Mouse (Mus musculus) urinary bladder, postnatal 36 days (tissue): Measurements from ENCODE around the gene 1110017D15Rik.

Source experiments
- DNase-seq, 2 experiments: peaks; one replicate each; pipeline ENCODE4 v3.0.0; 2022; ENCODE audit warnings: low spot score in 2 of 2, mixed read lengths in 1 of 2

1110017D15Rik gene

DNA sequence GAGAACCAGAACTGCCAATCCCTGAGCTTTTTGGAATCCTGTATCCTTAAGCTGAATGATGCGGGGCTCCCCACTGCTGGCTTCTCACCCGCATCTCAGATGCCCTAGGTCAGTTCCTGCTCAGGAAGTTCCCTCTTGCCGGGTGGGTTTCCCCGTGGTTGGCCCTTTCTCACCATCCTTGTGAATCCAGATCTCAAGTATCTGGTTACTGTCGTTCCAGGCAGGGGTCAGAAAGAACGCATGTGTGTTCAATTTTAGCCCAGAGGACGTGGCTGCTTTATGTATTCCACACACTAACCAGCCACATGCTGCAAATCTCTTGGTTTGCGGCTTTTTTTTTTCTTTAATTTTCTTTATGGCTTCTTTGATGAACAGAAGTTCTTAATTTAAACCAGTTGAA is 3.4 kb downstream of the 1110017D15Rik start:
- no peak for DNase-seq

GRCm38 (mm10) chr4:41513309-41513708 is 3.8 kb downstream of the 1110017D15Rik start:
- no peak for DNase-seq

DNA sequence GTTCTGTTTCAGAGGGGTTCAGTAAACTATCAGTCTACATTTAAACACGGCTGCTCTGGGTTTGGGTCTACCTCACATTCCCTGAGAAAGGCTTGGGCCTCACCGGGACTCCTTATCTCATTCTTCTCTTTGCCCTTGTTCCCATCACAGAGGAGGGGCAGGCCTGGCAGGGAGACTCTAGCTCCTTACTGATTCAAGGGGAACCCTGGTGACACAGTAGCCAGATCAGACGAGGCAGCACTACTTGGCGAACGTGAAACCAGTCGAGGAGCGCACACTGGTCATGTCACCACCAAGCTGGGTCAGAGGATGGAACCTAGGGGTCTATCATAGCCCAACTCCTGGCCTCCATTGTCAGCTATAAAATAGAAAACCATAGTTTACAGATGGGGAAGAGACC is 9.1 kb downstream of the 1110017D15Rik start:
- DNase-seq: no peak

DNA sequence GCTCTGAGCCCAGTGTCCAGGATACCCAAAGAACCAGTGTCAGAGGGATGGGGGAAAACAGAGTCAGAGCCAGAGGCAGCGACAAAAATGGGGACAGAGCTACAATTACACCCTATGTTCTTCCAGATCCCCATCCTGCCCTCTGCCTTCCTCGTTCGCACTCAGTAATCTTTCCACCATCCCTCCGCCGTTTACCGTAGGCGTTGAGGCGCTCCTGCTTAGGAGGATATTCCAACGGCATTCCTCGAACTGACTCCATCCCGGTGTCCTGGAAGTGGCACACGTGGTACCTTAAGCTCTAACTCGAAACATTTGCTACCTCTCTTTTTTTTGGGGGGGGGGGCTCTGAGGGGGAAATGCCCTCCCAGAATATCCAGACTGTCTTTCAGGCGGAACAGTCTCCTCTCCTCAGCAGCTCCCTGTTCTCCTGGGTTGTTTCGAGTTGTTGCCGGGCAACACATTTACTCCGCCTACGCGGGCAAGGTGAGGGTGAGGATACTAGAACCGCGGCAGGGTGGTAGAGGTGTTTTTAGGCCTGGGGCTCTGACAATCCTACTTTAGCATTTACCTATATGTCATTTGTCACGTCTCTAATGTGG is 9.7 kb downstream of the 1110017D15Rik start:
- no peak for DNase-seq

- DNase-seq: peak; percentile 85 to 89
These were observed 10.2 kb downstream of the 1110017D15Rik start for GRCm38 (mm10) chr4:41506906-41507305.

DNA sequence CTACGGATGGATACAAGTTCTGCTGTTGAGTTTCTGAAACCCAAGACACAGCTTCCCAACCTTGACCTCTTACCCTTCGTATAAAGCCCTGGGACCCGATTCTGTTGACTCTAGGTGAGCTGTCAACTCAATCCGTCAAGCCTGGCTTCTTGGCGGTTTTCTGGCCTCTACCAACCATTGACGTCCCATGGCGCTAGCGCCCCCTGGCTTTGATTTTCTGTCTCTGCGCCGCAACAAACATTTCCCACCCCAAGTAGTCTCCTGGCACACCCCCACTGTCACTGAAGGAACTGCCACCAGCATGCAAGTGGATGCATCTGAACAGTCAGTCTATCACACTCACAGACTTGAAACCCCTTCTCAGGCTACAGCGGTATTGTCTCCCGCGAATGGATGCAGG is 11.0 kb downstream of the 1110017D15Rik start:
- peak in 1 of 2 experiments; percentile 44 for DNase-seq

- DNase-seq: no peak
These were observed 12.0 kb downstream of the 1110017D15Rik start for GRCm38 (mm10) chr4:41505131-41505551.

DNA sequence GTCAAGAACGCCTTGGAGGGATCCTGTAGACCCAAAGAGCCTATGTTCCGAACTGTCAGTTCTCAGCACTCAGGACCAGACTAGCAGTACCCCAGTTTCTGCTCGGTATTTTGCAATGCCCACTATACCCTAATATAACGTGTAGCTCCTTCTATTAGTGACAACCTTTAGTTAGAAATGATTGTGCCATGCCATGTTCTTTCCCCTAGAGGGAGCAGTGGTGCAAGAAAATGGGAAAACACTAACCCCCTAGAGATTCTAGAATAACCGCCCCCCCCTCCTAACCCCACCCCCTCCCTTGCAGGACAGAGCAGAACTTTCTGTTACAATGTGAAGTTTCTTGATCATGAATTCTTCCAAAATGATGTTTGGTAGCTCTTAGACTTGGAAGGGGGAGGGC is 12.8 kb downstream of the 1110017D15Rik start:
- DNase-seq: no peak

- peak; percentile 95 to 99 for DNase-seq
These were observed 14.1 kb downstream of the 1110017D15Rik start, which contains the start of gene AI464131 for GRCm38 (mm10) chr4:41502986-41503412. TSS of gene AI464131 (minus strand) at chr4:41503076.

DNA sequence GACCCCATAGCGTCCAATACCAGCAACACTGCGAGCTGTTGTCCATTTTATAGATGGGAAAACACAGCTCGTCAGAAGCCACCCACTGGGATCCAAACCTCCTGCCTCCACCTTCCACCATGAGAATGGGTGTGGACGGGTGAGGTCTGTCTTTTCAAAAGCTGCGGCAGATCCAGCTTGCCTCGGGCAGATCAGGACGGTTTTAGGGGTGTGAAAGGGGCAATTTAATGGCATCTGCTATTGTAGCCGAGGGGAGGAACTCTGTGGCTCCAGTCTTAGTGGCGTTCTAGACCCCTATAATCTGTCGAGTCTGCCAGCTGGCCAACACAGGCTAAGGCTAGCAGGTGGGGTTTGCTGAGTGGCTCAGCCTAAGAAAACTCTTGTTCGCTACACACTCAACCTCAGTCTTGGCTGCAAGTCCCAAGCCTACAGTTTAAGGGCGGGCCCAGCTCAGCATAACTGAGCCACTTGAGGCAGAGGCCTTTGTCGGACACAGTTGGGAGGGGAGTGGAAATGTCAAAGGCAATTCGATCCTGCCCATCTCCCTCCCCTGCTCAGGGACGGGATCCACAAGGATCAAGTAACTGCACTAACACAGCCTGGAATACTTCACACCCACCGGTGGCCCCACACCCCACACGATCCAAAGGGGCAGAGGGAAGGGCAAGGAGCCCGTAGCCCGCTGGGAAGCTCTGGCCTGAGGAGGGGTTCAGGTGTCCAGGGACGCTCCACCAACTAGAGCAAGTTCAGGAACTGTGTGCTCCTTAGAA is 14.8 kb downstream of the 1110017D15Rik start:
- DNase-seq: no peak

- DNase-seq: no peak
These were observed 16.3 kb downstream of the 1110017D15Rik start for GRCm38 (mm10) chr4:41500787-41501186.

DNA sequence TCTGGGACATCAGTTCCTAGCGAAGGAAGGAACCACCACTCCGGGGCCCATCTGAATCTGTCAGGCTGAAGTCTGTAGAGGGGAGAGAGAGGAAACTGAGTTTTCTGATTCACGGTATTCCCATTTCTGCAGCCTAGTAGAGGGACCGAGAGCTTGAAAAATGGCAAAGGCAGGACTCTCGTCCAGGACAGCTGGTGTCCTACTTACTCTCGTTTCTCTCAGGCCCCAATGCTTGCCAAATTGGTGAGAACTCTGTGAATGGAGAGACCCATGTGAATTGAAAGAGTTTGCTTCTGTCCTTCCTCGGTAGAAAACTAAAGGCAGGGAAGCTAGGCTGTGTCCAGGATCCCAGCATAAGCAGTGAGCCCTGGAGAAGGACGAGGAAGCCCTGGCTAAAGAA is 17.5 kb downstream of the 1110017D15Rik start:
- DNase-seq: no peak

DNA sequence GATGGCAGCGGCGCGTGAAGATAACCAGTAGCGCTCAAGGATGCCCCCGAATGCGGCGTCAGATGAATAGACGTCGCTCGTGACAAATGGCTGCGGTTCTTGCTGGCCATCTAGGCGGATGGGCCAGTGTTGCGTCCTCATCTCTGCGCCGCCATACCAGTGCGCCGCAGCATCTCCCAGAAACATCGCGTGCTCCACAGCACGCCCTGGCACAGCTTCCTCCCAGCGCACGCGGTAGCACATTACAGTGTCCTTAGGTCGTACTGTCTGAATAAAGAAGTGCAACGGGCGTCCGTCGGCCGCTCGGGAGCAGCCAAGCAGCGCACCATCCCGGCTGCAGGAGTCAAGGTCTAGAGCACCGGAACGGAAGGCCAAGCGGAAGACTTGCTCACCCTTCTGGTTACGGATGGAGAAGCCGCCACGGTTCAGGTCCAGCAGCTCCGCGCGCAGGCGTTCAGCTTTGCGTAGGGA is 18.2 kb downstream of the 1110017D15Rik start:
- DNase-seq: no peak

GRCm38 (mm10) chr4:41497995-41498845 is 18.9 kb downstream of the 1110017D15Rik start:
- DNase-seq: no peak

- no peak for DNase-seq
These were observed 19.6 kb downstream of the 1110017D15Rik start for GRCm38 (mm10) chr4:41497579-41497978.

DNA sequence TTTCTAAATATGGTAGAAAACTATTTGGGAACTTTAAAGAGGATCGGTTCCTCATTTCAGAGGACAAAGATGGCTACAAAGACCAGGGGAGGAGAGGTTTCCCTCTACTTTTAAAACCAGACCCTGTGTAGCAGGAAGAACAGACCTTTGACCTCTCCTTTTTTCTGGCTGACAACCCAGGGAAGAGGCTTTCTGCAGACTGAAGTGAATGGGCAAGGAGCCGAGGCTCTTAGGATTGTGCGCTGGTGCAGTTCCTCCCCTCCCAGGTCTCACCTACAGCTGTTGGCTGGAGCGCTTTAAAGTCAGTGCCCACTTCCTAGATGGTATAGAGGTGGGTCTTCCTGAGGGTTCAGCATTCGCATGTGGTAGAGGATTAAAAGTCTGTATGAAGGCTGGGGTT is 20.1 kb downstream of the 1110017D15Rik start:
- no peak for DNase-seq

DNA sequence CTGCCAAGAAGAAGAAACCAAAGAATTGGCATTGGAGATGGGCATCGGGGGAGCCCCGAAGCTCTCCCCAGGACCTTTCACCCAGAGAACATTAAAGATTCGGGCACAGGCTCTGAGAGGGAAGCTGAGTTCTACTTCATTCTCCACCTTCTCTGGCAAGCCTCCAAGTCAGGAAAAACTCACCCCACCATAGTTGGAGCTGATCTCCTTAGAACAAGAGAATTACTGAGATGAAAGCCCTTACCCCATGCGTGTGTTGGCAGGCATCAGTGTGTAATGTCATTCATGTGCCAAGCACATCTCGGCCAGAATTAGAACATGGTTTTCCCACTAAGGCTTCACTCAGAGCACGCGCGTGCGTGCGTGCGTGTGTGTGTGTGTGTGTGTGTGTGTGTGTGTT is 21.3 kb downstream of the 1110017D15Rik start:
- DNase-seq: no peak

- no peak for DNase-seq
These were observed 22.1 kb downstream of the 1110017D15Rik start for GRCm38 (mm10) chr4:41495076-41495475.

GRCm38 (mm10) chr4:41494378-41494777 is 22.8 kb downstream of the 1110017D15Rik start:
- no peak for DNase-seq

DNA sequence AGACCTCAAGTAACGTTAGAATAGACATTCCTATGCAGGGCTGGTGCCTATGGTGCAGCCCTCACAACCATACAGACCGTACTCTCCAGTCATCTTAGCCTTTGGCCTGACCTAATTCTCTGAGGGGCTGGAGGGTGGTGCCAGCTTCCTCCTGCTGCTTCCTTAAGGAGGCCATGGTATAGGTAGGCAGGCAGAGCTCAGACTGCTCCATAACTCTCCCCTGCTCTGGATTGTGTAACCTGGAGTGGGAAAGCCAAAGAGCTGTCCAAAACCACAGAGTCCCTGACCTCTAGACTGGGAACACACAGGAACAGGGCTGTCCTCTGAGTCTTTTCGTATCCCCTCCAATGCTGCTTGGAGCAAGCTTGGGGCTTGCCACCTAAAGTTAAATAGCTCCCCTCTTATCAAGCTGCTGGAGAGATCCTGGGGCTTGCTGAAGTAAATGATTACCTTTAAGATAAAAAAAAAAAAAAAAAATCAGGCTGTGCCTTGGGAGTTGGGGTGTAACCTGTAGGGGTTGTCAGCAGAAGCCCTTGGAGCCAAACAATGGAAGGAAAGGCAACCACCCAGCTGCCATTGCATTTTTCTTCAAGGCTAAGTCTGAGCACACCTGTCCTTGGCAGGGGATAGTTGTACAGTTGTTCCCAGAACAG is 23.5 kb downstream of the 1110017D15Rik start:
- no peak for DNase-seq

- DNase-seq: no peak
These were observed 24.2 kb downstream of the 1110017D15Rik start for GRCm38 (mm10) chr4:41492951-41493350.

- peak; percentile 42 to 73 for DNase-seq
These were observed 35.5 kb downstream of the 1110017D15Rik start for GRCm38 (mm10) chr4:41481601-41482017.
